ENCODE assay signal across 8 mouse cellular contexts in the genomic region with DNA sequence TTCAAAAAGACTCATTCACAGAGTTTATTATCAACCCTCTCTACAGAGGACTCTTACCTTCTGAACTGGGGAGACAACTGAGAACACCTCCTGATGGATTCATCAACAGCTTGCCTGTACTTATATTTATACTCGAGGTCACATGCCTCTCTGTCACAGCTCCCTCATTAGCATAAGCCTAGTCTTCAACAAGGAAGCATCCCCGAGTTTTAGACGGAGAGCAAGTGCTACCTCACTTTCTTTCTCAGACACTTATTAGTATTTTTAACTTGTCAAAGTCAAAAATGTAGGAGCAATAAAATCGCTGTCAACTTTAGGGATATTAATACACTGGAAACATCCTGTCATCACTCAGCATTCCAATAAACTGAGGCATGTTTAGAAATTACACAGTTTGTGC. TPM values are rescaled to one million over a fixed set of nuclear protein-coding genes. Genes with fewer than 3 reads are reported as not detected.
DNase-seq lines count a peak whose midpoint lies in the region; ATAC-seq lines count a peak whose summit lies in the region.

Gene Ide (minus strand): TSS at position 101 of the 400 bp plus-strand sequence.

- WGBS in hindbrain, embryonic 15.5 days, result 79% methylated on average over 4 of the region's 4 CpGs
- WGBS in liver, embryonic 16.5 days (ENCODE audit: insufficient replicate concordance), result 47% methylated on average over 4 of the region's 4 CpGs

- H3K4me2 ChIP-seq in hindbrain, embryonic 15.5 days, result no peak within 1 kb of the TSS
- no peak within 1 kb of the TSS for H3K4me2 ChIP-seq in liver, embryonic 16.5 days (ENCODE audit: low read depth, low read length)

- no peaks in the 10 kb centered on the region for H3K4me1 ChIP-seq in hindbrain, embryonic 15.5 days (replicated peaks)
- H3K4me1 ChIP-seq in liver, embryonic 16.5 days (ENCODE audit: control insufficient read depth, low read depth, low read length), result peaks cover 9% of the 10 kb centered on the region

- ATAC-seq in hindbrain, embryonic 15.5 days (ENCODE audit: low FRiP score, low read depth), result no peak
- no peak for ATAC-seq in liver, embryonic 16.5 days (ENCODE audit: low read depth)

- no peaks in the 10 kb centered on the region for H3K27me3 ChIP-seq in hindbrain, embryonic 15.5 days
- no peaks in the 10 kb centered on the region for H3K27me3 ChIP-seq in liver, embryonic 16.5 days (ENCODE audit: control insufficient read depth, insufficient read depth, low read depth, low read length)

- H3K36me3 ChIP-seq in hindbrain, embryonic 15.5 days, result no peaks in the 10 kb centered on the region
- H3K36me3 ChIP-seq in liver, embryonic 16.5 days (ENCODE audit: control insufficient read depth, insufficient read depth), result no peaks in the 10 kb centered on the region

- H3K4me3 ChIP-seq in hindbrain, embryonic 15.5 days, result no peak within 1 kb of the TSS
- H3K4me3 ChIP-seq in liver, embryonic 16.5 days (ENCODE audit: low read depth, low read length), result no peak within 1 kb of the TSS

- no peak within 1 kb of the TSS for H3K27ac ChIP-seq in hindbrain, embryonic 15.5 days (replicated peaks)
- H3K27ac ChIP-seq in liver, embryonic 16.5 days (ENCODE audit: low read length), result no peak within 1 kb of the TSS

- no peaks in the 10 kb centered on the region for H3K9me3 ChIP-seq in hindbrain, embryonic 15.5 days
- no peaks in the 10 kb centered on the region for H3K9me3 ChIP-seq in liver, embryonic 16.5 days (replicated peaks; ENCODE audit: control insufficient read depth, low read length)

- DNase-seq in heart, adult 18-20 months, result no peak
- DNase-seq in heart, adult 11 months, result no peak
- no peak for DNase-seq in adrenal gland, adult 8-10 months
- DNase-seq in gastrocnemius, adult 18-20 months (ENCODE audit: low spot score), result no peak
- DNase-seq in urinary bladder, adult 18-20 months (ENCODE audit: low spot score in 2 of 2), result no peak
- DNase-seq in thymus, postnatal 14 days, result no peak

- H3K9ac ChIP-seq in hindbrain, embryonic 15.5 days, result no peak within 1 kb of the TSS
- no peak within 1 kb of the TSS for H3K9ac ChIP-seq in liver, embryonic 16.5 days (ENCODE audit: low read depth, low read length)

RNA-seq across cellular contexts. Expression of gene Ide, which starts in this region (rescaled TPM):
- 10 to 100 TPM; 59.2 to 97.0 TPM for total RNA-seq in heart, adult 18-20 months (2021)
- total RNA-seq in adrenal gland, adult 8-10 months (2022), result 100 to 1,000 TPM in 1 of 4 experiments, 10 to 100 TPM in 3; 81.5 to 153 (median 83.3) TPM
- total RNA-seq in gastrocnemius, adult 18-20 months (2021), result 100 to 1,000 TPM; 106 to 173 TPM
- 41.2 and 43.2 TPM in 2 replicates for polyA plus RNA-seq in hindbrain, embryonic 15.5 days (2015; fragmentation: Nextera tagmentation; extraction: Ambion mirVana)
- polyA plus RNA-seq in liver, embryonic 16.5 days (2015; fragmentation: Nextera tagmentation; extraction: Ambion mirVana), result 21.3 and 24.7 TPM in 2 replicates
